Mouse (Mus musculus) testis, postnatal 14 days (tissue): Measurements from ENCODE around the gene Pde4c.

ENCODE experiments used
- DNase-seq: peaks from one replicate; pipeline ENCODE4 v3.0.0; 2021; ENCODE audit warnings: low spot score

The Pde4c gene

GRCm38 (mm10) chr8:70766571-70767440 lies 43.3 kb downstream of the Pde4c start:
- peak; percentile 73 for DNase-seq

GRCm38 (mm10) chr8:70767503-70767902 lies 44.0 kb downstream of the Pde4c start:
- DNase-seq, result no peak

GRCm38 (mm10) chr8:70768231-70768776 lies 44.8 kb downstream of the Pde4c start:
- no peak for DNase-seq

GRCm38 (mm10) chr8:70768956-70769355 lies 45.4 kb downstream of the Pde4c start:
- DNase-seq, result no peak

GRCm38 (mm10) chr8:70769359-70769758 lies 45.8 kb downstream of the Pde4c start:
- peak; percentile 87 for DNase-seq

- DNase-seq, result no peak
These were observed 46.3 kb downstream of the Pde4c start for GRCm38 (mm10) chr8:70769858-70770257.

GRCm38 (mm10) chr8:70770748-70771147 lies 47.2 kb downstream of the Pde4c start:
- no peak for DNase-seq

- DNase-seq, result no peak
These were observed 47.7 kb downstream of the Pde4c start for GRCm38 (mm10) chr8:70771217-70771616.

- DNase-seq, result no peak
These were observed 48.6 kb downstream of the Pde4c start for GRCm38 (mm10) chr8:70772075-70772474.

- no peak for DNase-seq
These were observed 49.4 kb downstream of the Pde4c start for GRCm38 (mm10) chr8:70772890-70773289.

- DNase-seq, result no peak
These were observed 49.9 kb downstream of the Pde4c start for GRCm38 (mm10) chr8:70773410-70773809.

GRCm38 (mm10) chr8:70773833-70774232 lies 50.3 kb downstream of the Pde4c start:
- DNase-seq, result peak; percentile 77

- DNase-seq, result peak; percentile 14
These were observed 51.2 kb downstream of the Pde4c start for GRCm38 (mm10) chr8:70774740-70775139.

GRCm38 (mm10) chr8:70775227-70775626 lies 51.7 kb downstream of the Pde4c start:
- DNase-seq, result no peak

- no peak for DNase-seq
These were observed 52.5 kb downstream of the Pde4c start for GRCm38 (mm10) chr8:70775851-70776495.

- DNase-seq, result peak; percentile 95
These were observed 53.2 kb downstream of the Pde4c start, which contains the start of gene Pik3r2 for GRCm38 (mm10) chr8:70776496-70777444. TSS of gene Pik3r2 (minus strand) at chr8:70776713.

- no peak for DNase-seq
These were observed 56.6 kb downstream of the Pde4c start for GRCm38 (mm10) chr8:70780093-70780492.

GRCm38 (mm10) chr8:70786291-70787050 lies 63.0 kb downstream of the Pde4c start:
- DNase-seq, result no peak

GRCm38 (mm10) chr8:70787051-70787445 lies 63.5 kb downstream of the Pde4c start:
- DNase-seq, result no peak

- peak; percentile 86 for DNase-seq
These were observed 64.6 kb downstream of the Pde4c start for GRCm38 (mm10) chr8:70787941-70788667.
